Mouse (Mus musculus) megakaryocyte, embryonic 14.5 days (primary cell): ENCODE measurements around the gene Thy1.

Experiments
- FLI1 ChIP-seq: IDR thresholded peaks from 2 replicates; pipeline ENCODE4 v1.6.1; 2012; ENCODE audit warnings: low read length, inconsistent platforms, mixed read lengths
- GATA1 ChIP-seq: IDR thresholded peaks from 3 replicates; pipeline ENCODE4 v1.6.1; 2012; ENCODE audit warnings: mixed read lengths, low read length, inconsistent platforms, borderline replicate concordance

DNA sequence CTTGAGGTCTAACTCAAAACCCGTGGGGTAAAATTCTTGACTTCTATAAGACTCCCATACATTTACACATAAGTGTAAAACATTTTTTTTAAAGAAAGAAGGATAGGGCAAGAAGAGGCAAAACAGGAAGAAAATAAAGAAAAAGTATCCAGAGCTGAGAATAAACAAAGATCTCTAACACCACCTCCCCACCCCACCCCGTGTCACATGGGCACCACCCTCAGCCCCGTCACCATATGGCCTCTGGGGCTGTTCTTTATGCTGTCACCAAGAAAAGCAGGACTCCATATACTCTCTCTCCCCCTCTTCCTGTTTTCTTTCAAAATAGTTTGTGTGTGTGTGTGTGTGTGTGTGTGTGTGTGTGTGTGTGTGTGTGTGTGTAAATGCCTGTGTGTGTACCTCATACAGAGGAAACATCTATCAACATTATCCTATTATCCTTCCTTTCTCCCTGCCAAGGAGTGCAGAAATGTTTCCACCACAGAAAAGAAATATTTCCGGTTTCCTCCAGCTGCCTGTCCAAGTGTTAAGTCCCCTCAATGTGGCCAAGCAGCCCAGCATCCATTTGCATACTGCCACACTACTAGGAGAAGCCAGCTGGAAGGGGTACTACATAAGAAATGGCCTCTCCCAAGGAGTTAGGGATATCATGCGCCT, 13.5 kb upstream of the Thy1 start:
- TF ChIP-seq FLI1 (no peak), GATA1 (no peak)
